Mouse (Mus musculus) cerebellum, adult (tissue): ENCODE data around the gene 2310022A10Rik.

ENCODE experiments used
- ATAC-seq: cut with Nextera tagmentation; 2 replicates; pipeline ENCODE4 v1.9.2; 2017; ENCODE audit warnings: mild to moderate bottlenecking, moderate library complexity, mixed read lengths; ENCODE audit not compliant: insufficient number of reproducible peaks, low FRiP score, low TSS enrichment

2310022A10Rik gene

GRCm38 (mm10) chr7:27552931-27553513, at the start of gene 2310022A10Rik, which contains the start of gene Pld3:
Gene 2310022A10Rik (plus strand): TSS chr7:27553233.
Gene Pld3 (minus strand): TSS chr7:27553218.
- peak; percentile 99 for ATAC-seq

GRCm38 (mm10) chr7:27506765-27507370, 46.2 kb upstream of the 2310022A10Rik start:
- ATAC-seq: no peak

- peak; percentile 68; the same call in 1 of the 2 replicates for ATAC-seq
Measured at GRCm38 (mm10) chr7:27507711-27508647, 45.1 kb upstream of the 2310022A10Rik start.

GRCm38 (mm10) chr7:27508648-27509005, 44.4 kb upstream of the 2310022A10Rik start:
- ATAC-seq: 0 out of 2 replicates have a peak, but pooled peaks have one; percentile 63

GRCm38 (mm10) chr7:27510809-27511208, 42.2 kb upstream of the 2310022A10Rik start:
- ATAC-seq: no peak

GRCm38 (mm10) chr7:27514961-27515360, 38.1 kb upstream of the 2310022A10Rik start:
- no peak for ATAC-seq

- no peak for ATAC-seq
Measured at GRCm38 (mm10) chr7:27518314-27518713, 34.7 kb upstream of the 2310022A10Rik start.

- ATAC-seq: no peak
Measured at GRCm38 (mm10) chr7:27520104-27520503, 32.9 kb upstream of the 2310022A10Rik start.

GRCm38 (mm10) chr7:27520599-27520998, 32.4 kb upstream of the 2310022A10Rik start:
- ATAC-seq: no peak

- ATAC-seq: no peak
Measured at GRCm38 (mm10) chr7:27522967-27523366, 30.1 kb upstream of the 2310022A10Rik start, which contains the start of gene Hipk4. Gene Hipk4 (plus strand): TSS chr7:27523267.

GRCm38 (mm10) chr7:27523805-27524204, 29.2 kb upstream of the 2310022A10Rik start:
- ATAC-seq: no peak

GRCm38 (mm10) chr7:27526039-27526827, 26.8 kb upstream of the 2310022A10Rik start:
- peak; percentile 67; the same call in 1 of the 2 replicates for ATAC-seq

GRCm38 (mm10) chr7:27529070-27529469, 24.0 kb upstream of the 2310022A10Rik start:
- no peak for ATAC-seq

- no peak for ATAC-seq
Measured at GRCm38 (mm10) chr7:27530937-27531336, 22.1 kb upstream of the 2310022A10Rik start.

- no peak for ATAC-seq
Measured at GRCm38 (mm10) chr7:27531707-27532106, 21.3 kb upstream of the 2310022A10Rik start.

GRCm38 (mm10) chr7:27532480-27533050, 20.5 kb upstream of the 2310022A10Rik start:
- ATAC-seq: no peak

- no peak for ATAC-seq
Measured at GRCm38 (mm10) chr7:27535386-27535785, 17.6 kb upstream of the 2310022A10Rik start.

GRCm38 (mm10) chr7:27536618-27537017, 16.4 kb upstream of the 2310022A10Rik start:
- ATAC-seq: no peak

- no peak for ATAC-seq
Measured at GRCm38 (mm10) chr7:27537998-27538397, 15.0 kb upstream of the 2310022A10Rik start.

GRCm38 (mm10) chr7:27538797-27539196, 14.2 kb upstream of the 2310022A10Rik start:
- no peak for ATAC-seq
